Mouse (Mus musculus): ENCODE results near the gene Vmn1r188. TPM values are rescaled to one million over a fixed set of nuclear protein-coding genes. Genes with fewer than 3 reads are reported as not detected.
"Not testable (repeated sequence)": the region's sequence is repeated elsewhere in the genome, so short reads cannot be mapped to it uniquely, and the experiment has no call there.

Gene Vmn1r188
- total RNA-seq, 1 experiment = not detected

- DNase-seq (ENCODE audit: low read depth, low spot score) = no peak
- Histone ChIP-seq H3K4me1 (ENCODE audit: control insufficient read depth in 2 of 2, insufficient read depth in 2 of 2, low read length in 2 of 2, poor library complexity in 1 of 2) (no peaks in the 10 kb centered on the region), H3K4me3 (ENCODE audit: insufficient read depth in 1 of 2, low read depth in 1 of 2, low read length in 2 of 2, poor library complexity in 1 of 2, severe bottlenecking in 1 of 2) (no peak overlapping the region), H3K27ac (ENCODE audit: insufficient read depth, low read depth, low read length, poor library complexity, severe bottlenecking) (no peak overlapping the region), H3K9me3 (ENCODE audit: control insufficient read depth, insufficient read depth, low read depth, low read length) (no peaks in the 10 kb centered on the region), H3K9ac (ENCODE audit: insufficient read depth, low read depth, low read length, poor library complexity, severe bottlenecking) (no peak overlapping the region), H3K36me3 (ENCODE audit: control insufficient read depth, insufficient read depth, low read length, poor library complexity, severe bottlenecking) (no peaks in the 10 kb centered on the region)
- in situ Hi-C loops (cut with MboI; ENCODE audit: low sequenced_read_pairs in 2 of 2, unreplicated experiment in 2 of 2) = no loop called here
- TF ChIP-seq MAFK (IDR thresholded peaks at IDR 0.05; ENCODE audit: insufficient read depth, low read depth, low read length) (no peak), ZNF384 (IDR thresholded peaks at IDR 0.05; ENCODE audit: low read depth, low read length) (no peak), ZC3H11A (IDR thresholded peaks at IDR 0.05; ENCODE audit: borderline replicate concordance, low read depth, low read length) (no peak), CHD2 (IDR thresholded peaks at IDR 0.05; ENCODE audit: low read depth, low read length) (no peak), HCFC1 (IDR thresholded peaks at IDR 0.05; ENCODE audit: borderline replicate concordance, insufficient read depth, low read length) (no peak)
Measured at GRCm38 (mm10) chr13:22061422-22061821, 22.8 kb upstream of the Vmn1r188 start.

DNA sequence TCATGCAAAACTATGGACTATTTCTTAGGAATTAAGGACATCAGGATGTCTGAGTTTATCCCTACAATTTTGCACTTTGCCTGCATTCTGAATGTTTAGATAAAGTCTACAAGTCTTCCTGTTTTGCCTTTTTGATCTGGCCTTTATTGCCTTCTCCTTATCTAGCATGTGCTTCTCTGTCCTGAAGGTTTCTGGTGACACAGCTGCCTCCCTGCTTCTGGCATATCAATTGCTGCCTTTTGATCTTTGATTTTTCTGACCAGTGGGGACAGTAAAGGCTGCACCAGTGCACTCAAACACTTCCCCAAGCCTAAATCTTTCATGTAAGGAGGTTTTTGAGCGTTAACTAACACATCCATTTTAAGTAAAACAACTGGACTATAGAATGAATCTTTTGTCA, 20.8 kb upstream of the Vmn1r188 start:
- no peak overlapping the region for H3K9ac ChIP-seq (ENCODE audit: insufficient read depth, low read depth, low read length, poor library complexity, severe bottlenecking)
- no peak for DNase-seq (ENCODE audit: low read depth, low spot score)
- no peaks in the 10 kb centered on the region for H3K9me3 ChIP-seq (ENCODE audit: control insufficient read depth, insufficient read depth, low read depth, low read length)
- in situ Hi-C loops (cut with MboI; ENCODE audit: low sequenced_read_pairs in 2 of 2, unreplicated experiment in 2 of 2) = no loop called here
- H3K27ac ChIP-seq (ENCODE audit: insufficient read depth, low read depth, low read length, poor library complexity, severe bottlenecking) = no peak overlapping the region
- no peaks in the 10 kb centered on the region for H3K36me3 ChIP-seq (ENCODE audit: control insufficient read depth, insufficient read depth, low read length, poor library complexity, severe bottlenecking)
- TF ChIP-seq ZC3H11A (IDR thresholded peaks at IDR 0.05; ENCODE audit: borderline replicate concordance, low read depth, low read length) (no peak), HCFC1 (IDR thresholded peaks at IDR 0.05; ENCODE audit: borderline replicate concordance, insufficient read depth, low read length) (no peak), CHD2 (IDR thresholded peaks at IDR 0.05; ENCODE audit: low read depth, low read length) (no peak), ZNF384 (IDR thresholded peaks at IDR 0.05; ENCODE audit: low read depth, low read length) (no peak), MAFK (IDR thresholded peaks at IDR 0.05; ENCODE audit: insufficient read depth, low read depth, low read length) (no peak)
- no peaks in the 10 kb centered on the region for H3K4me1 ChIP-seq (ENCODE audit: control insufficient read depth in 2 of 2, insufficient read depth in 2 of 2, low read length in 2 of 2, poor library complexity in 1 of 2)
- no peak overlapping the region for H3K4me3 ChIP-seq (ENCODE audit: insufficient read depth in 1 of 2, low read depth in 1 of 2, low read length in 2 of 2, poor library complexity in 1 of 2, severe bottlenecking in 1 of 2)

- H3K27ac ChIP-seq (ENCODE audit: insufficient read depth, low read depth, low read length, poor library complexity, severe bottlenecking); H3K9ac ChIP-seq (ENCODE audit: insufficient read depth, low read depth, low read length, poor library complexity, severe bottlenecking); in situ Hi-C loops (cut with MboI; ENCODE audit: low sequenced_read_pairs in 2 of 2, unreplicated experiment in 2 of 2); H3K4me1 ChIP-seq (ENCODE audit: control insufficient read depth in 2 of 2, insufficient read depth in 2 of 2, low read length in 2 of 2, poor library complexity in 1 of 2); H3K4me3 ChIP-seq (ENCODE audit: insufficient read depth in 1 of 2, low read depth in 1 of 2, low read length in 2 of 2, poor library complexity in 1 of 2, severe bottlenecking in 1 of 2); H3K36me3 ChIP-seq (ENCODE audit: control insufficient read depth, insufficient read depth, low read length, poor library complexity, severe bottlenecking); DNase-seq (ENCODE audit: low read depth, low spot score); H3K9me3 ChIP-seq (ENCODE audit: control insufficient read depth, insufficient read depth, low read depth, low read length): not testable (repeated sequence)
Measured at GRCm38 (mm10) chr13:22105724-22106123, 21.5 kb downstream of the Vmn1r188 start, which contains the start of gene Vmn1r189. Vmn1r189 (minus strand) TSS chr13:22105824.

DNA sequence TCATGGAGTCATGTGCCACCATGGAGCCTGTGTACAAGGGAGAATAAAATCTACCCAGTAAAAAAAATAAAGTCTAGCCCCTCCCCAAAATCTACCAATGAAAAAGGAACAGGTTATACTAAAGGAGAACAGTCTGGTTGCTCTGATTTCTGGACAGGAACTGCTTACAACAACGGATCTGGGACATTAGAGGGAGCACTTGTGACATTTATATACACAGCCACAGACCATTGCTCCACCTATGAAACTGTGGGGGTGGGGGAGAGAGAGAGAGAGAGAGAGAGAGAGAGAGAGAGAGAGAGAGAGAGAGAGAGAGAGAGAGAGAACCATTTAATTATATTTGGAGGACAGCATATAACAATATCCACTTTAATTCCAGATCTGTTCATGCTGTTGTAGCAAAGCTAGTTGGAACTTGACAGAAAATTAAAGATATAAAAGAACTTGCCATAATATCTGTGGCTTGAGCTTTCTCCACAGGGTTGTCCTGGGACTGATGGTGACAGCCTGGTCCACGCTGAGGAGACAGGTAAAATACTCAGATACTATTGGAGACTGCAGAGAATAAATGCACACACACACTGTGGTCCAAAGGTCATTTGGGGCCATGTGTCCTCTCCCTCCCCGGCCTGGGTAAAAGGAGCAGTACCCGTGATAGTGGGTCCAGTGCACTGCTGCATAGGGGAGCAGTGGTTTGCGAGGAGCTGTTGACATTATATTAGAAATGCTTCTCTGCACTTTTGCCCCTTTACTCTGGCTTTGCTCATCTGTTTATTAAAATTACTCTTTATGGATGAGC, 52.5 kb downstream of the Vmn1r188 start:
- DNase-seq (ENCODE audit: low read depth, low spot score); H3K36me3 ChIP-seq (ENCODE audit: control insufficient read depth, insufficient read depth, low read length, poor library complexity, severe bottlenecking); H3K9me3 ChIP-seq (ENCODE audit: control insufficient read depth, insufficient read depth, low read depth, low read length); in situ Hi-C loops (cut with MboI; ENCODE audit: low sequenced_read_pairs in 2 of 2, unreplicated experiment in 2 of 2); H3K27ac ChIP-seq (ENCODE audit: insufficient read depth, low read depth, low read length, poor library complexity, severe bottlenecking); H3K9ac ChIP-seq (ENCODE audit: insufficient read depth, low read depth, low read length, poor library complexity, severe bottlenecking); H3K4me1 ChIP-seq (ENCODE audit: control insufficient read depth in 2 of 2, insufficient read depth in 2 of 2, low read length in 2 of 2, poor library complexity in 1 of 2); H3K4me3 ChIP-seq (ENCODE audit: insufficient read depth in 1 of 2, low read depth in 1 of 2, low read length in 2 of 2, poor library complexity in 1 of 2, severe bottlenecking in 1 of 2): not testable (repeated sequence)

Other genes starting within 250 kb of the Vmn1r188 start
- 5.4 and 6.2 TPM in 2 replicates for gene Zfp184, start 139.3 kb upstream of the Vmn1r188 start, total RNA-seq (2012; rRNA removed)
- gene Pom121l2, start 103.2 kb upstream of the Vmn1r188 start, total RNA-seq (2012; rRNA removed) = 0.26 and 0.31 TPM in 2 replicates
- gene Prss16, start 74.7 kb upstream of the Vmn1r188 start, total RNA-seq (2012; rRNA removed) = 2.6 and 2.9 TPM in 2 replicates
- gene Hist1h2ah, start 48.9 kb upstream of the Vmn1r188 start, total RNA-seq (2012; rRNA removed) = 1,543 and 2,450 TPM in 2 replicates
- gene Hist1h2bk, start 48.6 kb upstream of the Vmn1r188 start, total RNA-seq (2012; rRNA removed) = 1,340 and 1,966 TPM in 2 replicates
- gene Hist1h4i, start 43.1 kb upstream of the Vmn1r188 start, total RNA-seq (2012; rRNA removed) = 814 and 830 TPM in 2 replicates
- 786 and 868 TPM in 2 replicates for gene Hist1h2ag, start 41.5 kb upstream of the Vmn1r188 start, total RNA-seq (2012; rRNA removed)
- 1,371 and 1,735 TPM in 2 replicates for gene Hist1h2bj, start 41.2 kb upstream of the Vmn1r188 start, total RNA-seq (2012; rRNA removed)
- not detected in 2 replicates for gene Vmn1r189, start 21.4 kb downstream of the Vmn1r188 start, total RNA-seq (2012; rRNA removed)
- not detected in 2 replicates for gene Vmn1r191, start 99.5 kb downstream of the Vmn1r188 start, total RNA-seq (2012; rRNA removed)
- not detected in 2 replicates for gene Vmn1r192, start 106.7 kb downstream of the Vmn1r188 start, total RNA-seq (2012; rRNA removed)
- not detected in 2 replicates for gene Vmn1r193, start 138.7 kb downstream of the Vmn1r188 start, total RNA-seq (2012; rRNA removed)
- not detected in 2 replicates for gene Vmn1r194, start 159.8 kb downstream of the Vmn1r188 start, total RNA-seq (2012; rRNA removed)
- not detected in 2 replicates for gene Vmn1r195, start 186.1 kb downstream of the Vmn1r188 start, total RNA-seq (2012; rRNA removed)
- gene Vmn1r196, start 205.5 kb downstream of the Vmn1r188 start, total RNA-seq (2012; rRNA removed) = not detected in 2 replicates
- not detected in 2 replicates for gene Vmn1r197, start 240.1 kb downstream of the Vmn1r188 start, total RNA-seq (2012; rRNA removed)

All from ES-E14 (cell line).